Mouse (Mus musculus) liver, adult 2 months (tissue): ENCODE results near the gene Limk2.

Source experiments
- CTCF ChIP-seq: fragments of 200-500 bp; IDR thresholded peaks from 2 replicates; pipeline ENCODE4 v1.5.1; 2011; ENCODE audit warnings: low read depth, low read length, control low read depth
- POLR2A ChIP-seq: fragments of 200-500 bp; IDR thresholded peaks from 2 replicates; pipeline ENCODE4 v1.6.1; 2011; ENCODE audit warnings: low read length, control low read depth; ENCODE audit not compliant: insufficient read depth; ENCODE audit errors: extremely low read depth

DNA sequence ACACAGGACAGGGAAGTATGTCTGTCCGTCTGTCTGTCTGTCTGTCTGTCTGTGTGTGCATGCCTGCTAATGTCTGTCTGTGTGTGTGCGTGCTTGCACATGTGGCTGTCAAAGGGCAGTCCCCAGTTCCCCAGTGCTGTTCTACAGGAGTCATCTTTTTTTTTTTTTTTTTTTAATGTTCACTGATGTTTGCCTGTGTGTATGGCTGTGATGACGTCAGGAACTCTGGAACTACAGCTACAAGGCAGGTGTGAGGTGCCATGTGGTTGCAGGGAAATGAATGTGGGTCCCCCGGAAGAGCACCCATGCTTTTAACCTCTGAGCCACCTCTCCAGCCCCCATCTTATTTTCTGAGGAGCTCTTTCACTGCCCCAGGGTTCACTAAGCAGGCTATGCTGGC, 99.1 kb downstream of the Limk2 start:
- no peak for TF ChIP-seq POLR2A
- no peak for TF ChIP-seq CTCF
